Mouse (Mus musculus) ES-Bruce4 (cell line): ENCODE measurements around the gene Epo.

Experiments used
- CTCF ChIP-seq: IDR thresholded peaks from one replicate; pipeline ENCODE4 v1.8.1; 2011; ENCODE audit warnings: low read depth, low read length
- EP300 ChIP-seq: IDR thresholded peaks from 2 replicates; pipeline ENCODE4 v1.6.1; 2011; ENCODE audit warnings: low read depth, low read length; ENCODE audit not compliant: insufficient read depth

DNA sequence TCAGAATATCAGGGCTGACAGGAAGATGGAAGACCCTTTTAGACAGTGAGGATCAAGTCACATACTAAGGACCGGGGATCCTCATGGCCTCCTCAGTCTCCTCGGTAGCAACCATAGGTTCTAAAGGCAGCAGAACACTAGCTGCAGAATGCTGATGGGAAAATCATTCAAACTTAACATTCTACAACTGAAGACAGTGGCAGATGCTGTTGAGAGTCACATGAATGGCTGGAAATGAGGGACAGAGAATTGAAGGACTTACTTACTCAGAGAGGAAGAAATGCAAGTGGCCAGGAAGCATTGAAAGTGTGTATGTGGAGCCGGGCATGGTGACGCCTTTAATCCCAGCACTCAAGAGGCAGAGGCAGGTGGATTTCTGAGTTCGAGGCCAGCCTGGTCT is 56.1 kb downstream of the Epo start, which contains the start of gene Zan:
- TF ChIP-seq CTCF (no peak), EP300 (no peak)
